Mouse (Mus musculus) forebrain, embryonic 11.5 days (tissue): ENCODE results near the gene Gm21897. TPM values are rescaled to one million over a fixed set of nuclear protein-coding genes. Genes with fewer than 3 reads are reported as not detected.
"Not testable (repeated sequence)": the region's sequence is repeated elsewhere in the genome, so short reads cannot be mapped to it uniquely, and the experiment has no call there.

Experiments
- ATAC-seq: fragments of 200-750 bp; cut with Nextera tagmentation; replicated peaks from 2 replicates; pipeline ENCODE4 v1.8.0; 2017; ENCODE audit warnings: moderate TSS enrichment; ENCODE audit not compliant: low FRiP score
- DNase-seq: peaks from one replicate; pipeline ENCODE4 v3.0.0-alpha.2; 2017; ENCODE audit warnings: low spot score
- H3K27ac ChIP-seq: fragments of 300-500 bp; sonication (generic); 2 replicates; pipeline ENCODE4 v1.5.1; 2014; ENCODE audit warnings: low read depth, low read length
- H3K27me3 ChIP-seq: fragments of 300-500 bp; sonication (generic); 2 replicates; pipeline ENCODE4 v1.6.1; 2014; ENCODE audit warnings: mild to moderate bottlenecking, low read length, mixed read lengths; ENCODE audit not compliant: control insufficient read depth, insufficient read depth
- H3K36me3 ChIP-seq: fragments of 300-500 bp; sonication (generic); 2 replicates; pipeline ENCODE4 v1.6.1; 2014; ENCODE audit warnings: mild to moderate bottlenecking, low read length, moderate library complexity, mixed read lengths; ENCODE audit not compliant: control insufficient read depth, insufficient read depth
- H3K4me1 ChIP-seq: fragments of 300-500 bp; sonication (generic); replicated peaks from 2 replicates; pipeline ENCODE4 v1.6.1; 2014; ENCODE audit warnings: low read length, mixed read lengths; ENCODE audit not compliant: control insufficient read depth, insufficient read depth
- H3K4me2 ChIP-seq: fragments of 300-500 bp; sonication (generic); 2 replicates; pipeline ENCODE4 v1.6.1; 2014; ENCODE audit warnings: low read depth, mild to moderate bottlenecking, low read length, moderate library complexity, mixed read lengths; ENCODE audit not compliant: severe bottlenecking
- H3K4me3 ChIP-seq: fragments of 300-500 bp; sonication (generic); 2 replicates; pipeline ENCODE4 v1.5.1; 2014; ENCODE audit warnings: low read depth, low read length
- H3K9ac ChIP-seq: fragments of 300-500 bp; sonication (generic); 2 replicates; pipeline ENCODE4 v1.6.1; 2014; ENCODE audit warnings: low read length
- H3K9me3 ChIP-seq: fragments of 300-500 bp; sonication (generic); 2 replicates; pipeline ENCODE4 v1.6.1; 2016; ENCODE audit warnings: low read length, mixed read lengths; ENCODE audit not compliant: control insufficient read depth
- WGBS: fragments of 180-500 bp; shearing (Covaris S2); extraction: QIAGEN DNeasy Blood & Tissue Kit; methylation state at CpG from one replicate; pipeline ENCODE4 v1.1.7; 2014; 5-methylcytosine and 5-hydroxymethylcytosine counted together
- polyA plus RNA-seq: library from polyadenylated mRNA; unstranded; fragments of >200 nt; fragmentation: Nextera tagmentation; extraction: Ambion mirVana; gene quantifications from 2 replicates; pipeline ENCODE4 v1.2.1, GENCODE M21; 2014

The Gm21897 gene
- not detected in 2 replicates for polyA plus RNA-seq

DNA sequence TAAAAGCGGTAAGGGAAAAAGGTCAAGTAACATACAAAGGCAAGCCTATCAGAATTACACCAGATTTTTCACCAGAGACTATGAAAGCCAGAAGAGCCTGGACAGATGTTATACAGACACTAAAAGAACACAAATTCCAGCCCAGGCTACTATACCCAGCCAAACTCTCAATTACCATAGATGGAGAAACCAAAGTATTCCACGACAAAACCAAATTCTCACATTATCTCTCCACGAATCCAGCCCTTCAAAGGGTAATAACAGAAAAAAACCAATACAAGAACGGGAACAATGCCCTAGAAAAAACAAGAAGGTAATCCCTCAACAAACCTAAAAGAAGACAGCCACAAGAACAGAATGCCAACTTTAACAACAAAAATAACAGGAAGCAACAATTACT is at the start of gene Gm21897:
TSS of gene Gm21897 (plus strand) at position 301 of the 400 bp plus-strand sequence.
- not testable (repeated sequence) for H3K9me3 ChIP-seq, H3K36me3 ChIP-seq, H3K27me3 ChIP-seq, DNase-seq, ATAC-seq, H3K4me3 ChIP-seq, H3K27ac ChIP-seq, H3K4me2 ChIP-seq, H3K4me1 ChIP-seq, H3K9ac ChIP-seq
- WGBS, result no CpG with 5 or more reads among the region's 4 CpGs

- WGBS, result 79% methylated on average over 1 of the region's 1 CpGs
- H3K4me3 ChIP-seq, result no peak overlapping the region
- H3K4me2 ChIP-seq, result no peak overlapping the region
- H3K9ac ChIP-seq, result no peak overlapping the region
- no peak for ATAC-seq
- no peaks in the 10 kb centered on the region for H3K27me3 ChIP-seq
- no peak for DNase-seq
- H3K36me3 ChIP-seq, result no peaks in the 10 kb centered on the region
- H3K27ac ChIP-seq, result no peak overlapping the region
- H3K4me1 ChIP-seq, result no peaks in the 10 kb centered on the region
- no peaks in the 10 kb centered on the region for H3K9me3 ChIP-seq
These were observed 45.0 kb upstream of the Gm21897 start for GRCm38 (mm10) chr16:15272291-15272690.

DNA sequence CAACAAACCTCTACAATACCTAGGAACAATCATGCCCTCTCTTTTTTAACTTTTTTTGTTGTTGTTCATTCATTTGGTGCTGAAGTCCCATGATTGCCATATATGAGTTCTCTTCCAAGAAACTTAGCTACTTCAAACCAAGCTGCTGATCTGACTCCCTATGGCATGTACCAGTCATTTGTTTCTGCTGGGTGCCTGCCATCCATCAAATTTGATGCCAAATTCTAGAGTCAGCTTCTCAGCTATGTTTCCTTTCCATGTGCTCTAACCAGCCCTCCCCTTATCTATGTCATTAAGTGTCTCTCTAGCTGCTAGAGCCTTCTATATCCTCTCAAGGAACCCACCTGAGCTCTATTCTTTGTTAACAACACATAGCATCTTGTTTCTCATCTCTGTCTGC is 39.8 kb upstream of the Gm21897 start:
- Histone ChIP-seq H3K36me3 (no peaks in the 10 kb centered on the region), H3K4me2 (no peak overlapping the region), H3K9me3 (no peaks in the 10 kb centered on the region), H3K27ac (no peak overlapping the region), H3K4me1 (no peaks in the 10 kb centered on the region), H3K27me3 (no peaks in the 10 kb centered on the region), H3K9ac (no peak overlapping the region), H3K4me3 (no peak overlapping the region)
- ATAC-seq (no peak), DNase-seq (no peak)

DNA sequence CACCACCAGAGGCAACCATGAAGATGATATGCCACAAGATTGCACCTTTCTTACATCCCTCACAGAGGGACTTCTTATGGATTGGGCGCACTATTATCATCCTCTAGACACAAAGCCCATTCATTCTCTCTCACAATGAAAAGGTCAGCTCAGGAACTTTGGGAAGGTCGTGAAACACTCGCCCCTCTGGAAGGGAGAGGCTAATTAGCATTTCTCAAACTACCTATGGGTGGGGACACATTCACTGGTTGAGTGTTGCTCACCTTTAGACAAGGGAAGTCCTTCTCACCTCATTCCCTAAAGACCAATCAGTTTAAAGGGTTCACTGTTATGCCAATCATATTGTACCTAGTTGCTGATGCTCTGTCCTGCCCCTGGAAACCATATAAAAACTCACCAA is 24.2 kb upstream of the Gm21897 start:
- no peak overlapping the region for H3K4me3 ChIP-seq
- H3K27me3 ChIP-seq, result no peaks in the 10 kb centered on the region
- H3K27ac ChIP-seq, result no peak overlapping the region
- DNase-seq (no peak), ATAC-seq (no peak)
- no peak overlapping the region for H3K4me2 ChIP-seq
- no peaks in the 10 kb centered on the region for H3K36me3 ChIP-seq
- H3K9ac ChIP-seq, result no peak overlapping the region
- no peaks in the 10 kb centered on the region for H3K4me1 ChIP-seq
- whole genome bisulfite sequencing, result 48% methylated on average over 3 of the region's 3 CpGs
- H3K9me3 ChIP-seq, result no peaks in the 10 kb centered on the region

- H3K36me3 ChIP-seq, result no peaks in the 10 kb centered on the region
- no peaks in the 10 kb centered on the region for H3K27me3 ChIP-seq
- ATAC-seq (no peak), DNase-seq (no peak)
- H3K9ac ChIP-seq, result no peak overlapping the region
- H3K9me3 ChIP-seq, result no peaks in the 10 kb centered on the region
- 66% methylated on average over 1 of the region's 1 CpGs for WGBS
- no peak overlapping the region for H3K4me2 ChIP-seq
- no peaks in the 10 kb centered on the region for H3K4me1 ChIP-seq
- no peak overlapping the region for H3K27ac ChIP-seq
- H3K4me3 ChIP-seq, result no peak overlapping the region
These were observed 23.0 kb upstream of the Gm21897 start for GRCm38 (mm10) chr16:15294289-15294688.

- WGBS, result 55% methylated on average over 8 of the region's 8 CpGs
- no peak overlapping the region for H3K4me3 ChIP-seq
- no peak overlapping the region for H3K27ac ChIP-seq
- no peaks in the 10 kb centered on the region for H3K9me3 ChIP-seq
- H3K36me3 ChIP-seq, result no peaks in the 10 kb centered on the region
- DNase-seq, result no peak
- ATAC-seq, result no peak
- H3K4me1 ChIP-seq, result no peaks in the 10 kb centered on the region
- H3K4me2 ChIP-seq, result no peak overlapping the region
- no peaks in the 10 kb centered on the region for H3K27me3 ChIP-seq
- no peak overlapping the region for H3K9ac ChIP-seq
These were observed 22.2 kb upstream of the Gm21897 start for GRCm38 (mm10) chr16:15294911-15295659.

- Histone ChIP-seq H3K9me3 (no peaks in the 10 kb centered on the region), H3K4me2 (no peak overlapping the region), H3K27ac (no peak overlapping the region), H3K4me1 (no peaks in the 10 kb centered on the region), H3K27me3 (no peaks in the 10 kb centered on the region), H3K9ac (no peak overlapping the region), H3K4me3 (no peak overlapping the region), H3K36me3 (no peaks in the 10 kb centered on the region)
- ATAC-seq, result no peak
- no peak for DNase-seq
These were observed 17.3 kb downstream of the Gm21897 start for GRCm38 (mm10) chr16:15334526-15334925.

- 87% methylated on average over 4 of the region's 4 CpGs for WGBS
- H3K4me1 ChIP-seq, result no peaks in the 10 kb centered on the region
- H3K4me3 ChIP-seq, result no peak overlapping the region
- no peak overlapping the region for H3K9ac ChIP-seq
- no peaks in the 10 kb centered on the region for H3K36me3 ChIP-seq
- ATAC-seq, result no peak
- H3K9me3 ChIP-seq, result no peaks in the 10 kb centered on the region
- H3K27ac ChIP-seq, result no peak overlapping the region
- DNase-seq, result no peak
- no peaks in the 10 kb centered on the region for H3K27me3 ChIP-seq
- no peak overlapping the region for H3K4me2 ChIP-seq
These were observed 21.8 kb downstream of the Gm21897 start for GRCm38 (mm10) chr16:15339051-15339450.

DNA sequence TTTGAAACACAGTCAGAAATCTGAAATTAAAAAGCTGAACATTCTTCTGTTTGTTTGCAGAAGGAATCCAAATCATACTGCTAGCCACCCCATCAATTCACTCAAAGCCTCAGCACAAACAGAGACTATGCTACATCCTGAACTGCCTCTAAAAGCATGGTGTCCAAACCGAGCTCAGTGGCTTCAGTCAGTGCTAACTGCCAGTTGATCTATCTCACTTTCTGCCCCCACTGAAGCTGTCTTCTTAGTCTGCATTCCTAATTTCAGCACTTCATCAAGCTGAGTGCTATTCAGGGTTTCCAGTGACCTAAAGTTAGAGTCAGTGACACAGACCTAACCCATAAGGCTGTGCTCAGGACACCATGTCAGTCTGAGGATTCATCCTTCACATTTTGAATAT is 28.8 kb downstream of the Gm21897 start:
- no peaks in the 10 kb centered on the region for H3K36me3 ChIP-seq
- DNase-seq, result no peak
- H3K27me3 ChIP-seq, result no peaks in the 10 kb centered on the region
- H3K4me3 ChIP-seq, result no peak overlapping the region
- H3K27ac ChIP-seq, result no peak overlapping the region
- no peaks in the 10 kb centered on the region for H3K9me3 ChIP-seq
- no peaks in the 10 kb centered on the region for H3K4me1 ChIP-seq
- no peak for ATAC-seq
- H3K4me2 ChIP-seq, result no peak overlapping the region
- H3K9ac ChIP-seq, result no peak overlapping the region
- 81% methylated on average over 1 of the region's 1 CpGs for WGBS
